Mouse (Mus musculus) CH12.LX (cell line): ENCODE results near the gene Drc1.

Experiments used
- CTCF ChIP-seq, 2 experiments: IDR thresholded peaks in 1 of 2; conservative IDR thresholded peaks in 1 of 2; 2 replicates each; pipeline ENCODE4 v1.5.1; 2011 to 2012; ENCODE audit warnings: low read depth in 2 of 2, low read length in 2 of 2, improper control_type of control experiment in 1 of 2, inconsistent platforms in 1 of 2, mild to moderate bottlenecking in 1 of 2, moderate library complexity in 1 of 2
- ELF1 ChIP-seq: IDR thresholded peaks from 2 replicates; pipeline ENCODE4 v1.6.1; 2014; ENCODE audit warnings: low read depth, mild to moderate bottlenecking, inconsistent platforms, low read length, improper control_type of control experiment
- EP300 ChIP-seq: IDR thresholded peaks from 2 replicates; pipeline ENCODE4 v1.6.1; 2011; ENCODE audit warnings: low read length, improper control_type of control experiment
- MAX ChIP-seq: IDR thresholded peaks from 2 replicates; pipeline ENCODE4 v1.6.1; 2011; ENCODE audit warnings: low read length, improper control_type of control experiment
- POLR2A ChIP-seq: IDR thresholded peaks from 2 replicates; pipeline ENCODE4 v1.6.1; 2011; ENCODE audit warnings: low read depth, mild to moderate bottlenecking, improper control_type of control experiment, low read length
- TCF12 ChIP-seq: IDR thresholded peaks from 2 replicates; pipeline ENCODE4 v1.6.1; 2014; ENCODE audit warnings: low read depth, mild to moderate bottlenecking, inconsistent platforms, low read length, improper control_type of control experiment
- UBTF ChIP-seq: IDR thresholded peaks from 2 replicates; pipeline ENCODE4 v1.6.1; 2012; ENCODE audit warnings: low read depth, mild to moderate bottlenecking, inconsistent platforms, low read length, improper control_type of control experiment, moderate library complexity

DNA sequence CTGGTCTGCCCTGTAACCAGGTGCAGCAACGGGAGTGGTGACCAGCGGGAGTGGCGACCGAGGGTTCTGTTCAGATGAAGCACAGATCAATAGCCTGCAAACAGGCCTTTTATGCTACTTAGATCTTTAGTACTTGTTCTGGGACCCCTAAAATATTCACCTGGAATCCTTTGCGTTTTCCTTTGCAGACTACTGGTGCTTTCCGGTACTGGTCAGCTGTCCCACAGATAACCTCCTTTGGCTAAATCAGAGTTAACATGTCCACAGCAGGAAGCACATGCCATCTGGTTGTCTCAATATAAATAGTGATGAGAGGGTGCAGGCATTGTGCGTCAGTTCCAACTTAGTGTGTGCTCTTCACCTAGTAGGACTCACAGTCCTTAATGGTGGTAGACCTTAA lies 22.4 kb upstream of the Drc1 start:
- TF ChIP-seq CTCF (conservative IDR thresholded peaks at IDR 0.05 in 1 of 2, IDR thresholded peaks at IDR 0.05 in 1 of 2; ENCODE audit: low read depth in 2 of 2, low read length in 2 of 2): no peak
- TF ChIP-seq TCF12: no peak
- no peak for TF ChIP-seq ELF1
- no peak for TF ChIP-seq POLR2A
- TF ChIP-seq MAX: no peak
- TF ChIP-seq UBTF: no peak
- no peak for TF ChIP-seq EP300
